Mouse (Mus musculus) spleen, adult 12 weeks (tissue): ENCODE results near the gene Mtor.
A peak's percentile ranks its signal among the peaks of the same experiment; 100 is the strongest.

Experiments
- DNase-seq: peaks from one replicate; pipeline ENCODE4 v3.0.0; 2022; ENCODE audit warnings: low spot score

Mtor gene

GRCm38 (mm10) chr4:148442598-148442997, 5.8 kb upstream of the Mtor start:
- no peak for DNase-seq

- peak; percentile 80 for DNase-seq
These were observed 4.0 kb upstream of the Mtor start, which contains the start of gene Ubiad1 for GRCm38 (mm10) chr4:148444250-148444967. TSS of gene Ubiad1 (minus strand) at chr4:148444771.

- no peak for DNase-seq
These were observed 438 bp downstream of the Mtor start for GRCm38 (mm10) chr4:148448853-148449245.

GRCm38 (mm10) chr4:148453707-148454106, 5.3 kb downstream of the Mtor start:
- DNase-seq, result no peak

- no peak for DNase-seq
These were observed 7.1 kb downstream of the Mtor start for GRCm38 (mm10) chr4:148455477-148456025.

GRCm38 (mm10) chr4:148460656-148461284, 12.4 kb downstream of the Mtor start:
- DNase-seq, result no peak

- DNase-seq, result no peak
These were observed 13.4 kb downstream of the Mtor start for GRCm38 (mm10) chr4:148461772-148462171.

GRCm38 (mm10) chr4:148462717-148463116, 14.3 kb downstream of the Mtor start:
- DNase-seq, result no peak

GRCm38 (mm10) chr4:148463208-148463960, 15.0 kb downstream of the Mtor start:
- no peak for DNase-seq

GRCm38 (mm10) chr4:148464301-148464700, 15.9 kb downstream of the Mtor start:
- no peak for DNase-seq

GRCm38 (mm10) chr4:148464869-148465268, 16.5 kb downstream of the Mtor start:
- no peak for DNase-seq

GRCm38 (mm10) chr4:148466511-148467079, 18.2 kb downstream of the Mtor start:
- no peak for DNase-seq

GRCm38 (mm10) chr4:148468396-148468795, 20.0 kb downstream of the Mtor start:
- no peak for DNase-seq

GRCm38 (mm10) chr4:148469487-148470252, 21.3 kb downstream of the Mtor start:
- no peak for DNase-seq

- no peak for DNase-seq
These were observed 23.0 kb downstream of the Mtor start for GRCm38 (mm10) chr4:148471363-148471806.

- no peak for DNase-seq
These were observed 24.2 kb downstream of the Mtor start for GRCm38 (mm10) chr4:148472436-148473174.

GRCm38 (mm10) chr4:148473496-148473895, 25.1 kb downstream of the Mtor start:
- no peak for DNase-seq

- DNase-seq, result no peak
These were observed 31.8 kb downstream of the Mtor start for GRCm38 (mm10) chr4:148480245-148480644.

- DNase-seq, result no peak
These were observed 33.3 kb downstream of the Mtor start for GRCm38 (mm10) chr4:148481557-148482168.

GRCm38 (mm10) chr4:148484511-148484910, 36.1 kb downstream of the Mtor start:
- DNase-seq, result no peak
